Mouse (Mus musculus) C2C12 (cell line): ENCODE data around the gene AI182371.

Experiments
- CEBPB ChIP-seq: IDR thresholded peaks from one replicate; pipeline ENCODE4 v1.6.1; 2011; ENCODE audit warnings: low read depth, mild to moderate bottlenecking, control low read depth, moderate library complexity
- CTCF ChIP-seq: IDR thresholded peaks from one replicate; pipeline ENCODE4 v1.5.1; 2011; ENCODE audit not compliant: control insufficient read depth, insufficient read depth, insufficient read length
- FOSL1 ChIP-seq: IDR thresholded peaks from one replicate; pipeline ENCODE4 v1.8.0; 2011; ENCODE audit warnings: mild to moderate bottlenecking, low read length; ENCODE audit not compliant: poor library complexity, insufficient read depth, severe bottlenecking
- MAX ChIP-seq: IDR thresholded peaks from one replicate; pipeline ENCODE4 v1.6.1; 2011; ENCODE audit warnings: mild to moderate bottlenecking, control low read depth
- MYOG ChIP-seq: IDR thresholded peaks from one replicate; pipeline ENCODE4 v1.6.1; 2011; ENCODE audit not compliant: control insufficient read depth, insufficient read length; ENCODE audit errors: extremely low read depth
- USF1 ChIP-seq: IDR thresholded peaks from one replicate; pipeline ENCODE4 v1.6.1; 2011; ENCODE audit warnings: low read depth, mild to moderate bottlenecking, control low read depth, moderate library complexity

- no peak for TF ChIP-seq CTCF
- no peak for TF ChIP-seq MAX
- TF ChIP-seq USF1, result no peak
- no peak for TF ChIP-seq MYOG
- TF ChIP-seq FOSL1, result no peak
- no peak for TF ChIP-seq CEBPB
These were observed 37.9 kb downstream of the AI182371 start for GRCm38 (mm10) chr2:35063333-35064030.
